8 mouse cellular contexts compared by ENCODE assay signal in the genomic region with DNA sequence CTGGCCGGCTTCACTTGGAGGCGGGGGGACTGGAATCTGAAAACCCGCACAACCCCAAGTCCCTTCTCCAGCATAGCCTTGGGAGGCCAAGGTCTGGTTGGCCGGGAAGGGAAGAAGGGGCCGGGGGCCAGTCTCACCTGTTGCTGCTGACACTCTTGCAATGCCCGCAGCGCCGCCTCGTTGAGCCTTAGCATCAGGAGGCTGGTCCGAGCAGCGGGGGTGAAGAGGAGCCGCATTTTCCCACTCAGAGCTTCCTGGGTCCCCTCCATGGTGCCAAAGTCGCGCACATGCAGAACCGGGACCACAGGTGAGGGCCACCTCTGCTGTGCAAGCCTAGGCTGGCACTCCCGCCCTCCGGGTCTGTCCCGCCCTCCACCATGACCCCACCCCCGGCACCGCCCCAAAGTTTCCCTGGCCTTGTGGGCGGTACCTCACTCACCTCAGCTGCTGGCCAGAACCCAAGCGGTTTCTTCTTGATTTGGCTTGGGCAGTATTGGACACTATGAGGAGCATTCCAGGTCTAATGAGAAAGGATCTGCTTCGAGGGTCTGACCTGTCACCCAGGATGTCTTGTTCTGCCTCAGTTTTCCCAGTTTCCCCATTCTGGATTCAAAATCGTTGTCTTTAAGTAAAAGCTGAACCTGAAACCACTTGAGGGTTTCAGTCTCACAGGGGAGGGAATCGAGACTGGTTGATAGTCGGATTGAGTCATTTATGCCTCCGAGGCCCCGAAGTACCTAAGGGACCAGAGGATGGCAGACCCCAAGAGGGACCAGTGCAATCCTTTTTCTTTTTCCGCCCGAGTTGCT. TPM values are rescaled to one million over a fixed set of nuclear protein-coding genes. Genes with fewer than 3 reads are reported as not detected.
DNase-seq lines count a peak whose midpoint lies in the region; ATAC-seq and TF ChIP-seq lines count a peak whose summit lies in the region.

No protein-coding gene starts in this region.

- no peaks in the 10 kb centered on the region for H3K9me3 ChIP-seq in ES-E14 (ENCODE audit: control insufficient read depth, insufficient read depth, low read depth, low read length)
- no peaks in the 10 kb centered on the region for H3K9me3 ChIP-seq in forebrain, embryonic 15.5 days
- no peaks in the 10 kb centered on the region for H3K9me3 ChIP-seq in hindbrain, embryonic 12.5 days (replicated peaks)
- no peaks in the 10 kb centered on the region for H3K9me3 ChIP-seq in limb, embryonic 15.5 days
- no peaks in the 10 kb centered on the region for H3K9me3 ChIP-seq in midbrain, embryonic 15.5 days
- H3K9me3 ChIP-seq in stomach, postnatal 0 days (ENCODE audit: control insufficient read depth, low read length): no peaks in the 10 kb centered on the region

- no peak for TF ChIP-seq CTCF in stomach, postnatal 0 days (IDR thresholded peaks at IDR 0.05; ENCODE audit: low read depth)

- H3K27ac ChIP-seq in ES-E14 (ENCODE audit: insufficient read depth, low read depth, low read length, poor library complexity, severe bottlenecking): no peak overlapping the region
- no peak overlapping the region for H3K27ac ChIP-seq in forebrain, embryonic 15.5 days (replicated peaks)
- H3K27ac ChIP-seq in hindbrain, embryonic 12.5 days: no peak overlapping the region
- no peak overlapping the region for H3K27ac ChIP-seq in limb, embryonic 15.5 days
- no peak overlapping the region for H3K27ac ChIP-seq in midbrain, embryonic 15.5 days
- peak overlapping the region; percentile 63; the same call in 1 of the 2 replicates for H3K27ac ChIP-seq in stomach, postnatal 0 days (replicated peaks)

- no peak for TF ChIP-seq EP300 in stomach, postnatal 0 days (optimal IDR thresholded peaks at IDR 0.05)

- peak overlapping the region; percentile 52 for H3K9ac ChIP-seq in ES-E14 (ENCODE audit: insufficient read depth, low read depth, low read length, poor library complexity, severe bottlenecking)
- H3K9ac ChIP-seq in forebrain, embryonic 15.5 days (replicated peaks): peak overlapping the region; percentile 28; the same call in 1 of the 2 replicates
- peak overlapping the region; percentile 45 for H3K9ac ChIP-seq in hindbrain, embryonic 12.5 days
- peak overlapping the region; percentile 35 for H3K9ac ChIP-seq in limb, embryonic 15.5 days
- H3K9ac ChIP-seq in midbrain, embryonic 15.5 days: no peak overlapping the region
- peak overlapping the region; percentile 58 for H3K9ac ChIP-seq in stomach, postnatal 0 days (ENCODE audit: low read length)

- 3% methylated on average over 30 of the region's 30 CpGs for WGBS in forebrain, embryonic 15.5 days
- WGBS in hindbrain, embryonic 12.5 days: 2% methylated on average over 30 of the region's 30 CpGs
- 2% methylated on average over 30 of the region's 30 CpGs for WGBS in limb, embryonic 15.5 days
- 1% methylated on average over 30 of the region's 30 CpGs for WGBS in midbrain, embryonic 15.5 days
- 2% methylated on average over 30 of the region's 30 CpGs for WGBS in stomach, postnatal 0 days

- peak; percentile 77 for DNase-seq in ES-E14 (ENCODE audit: low read depth, low spot score)
- peak; percentile 68 to 70 for DNase-seq in cerebellum, adult 18-20 months
- DNase-seq in stomach, postnatal 0 days (ENCODE audit: low spot score): peak; percentile 94
- DNase-seq in right cerebral cortex, postnatal 14 days: no peak

- ATAC-seq in forebrain, embryonic 15.5 days (replicated peaks): peak; percentile 53; the same call in 1 of the 2 replicates
- 0 out of 2 replicates have a peak, but pooled peaks have one; percentile 50 for ATAC-seq in hindbrain, embryonic 12.5 days (ENCODE audit: low FRiP score)
- ATAC-seq in limb, embryonic 15.5 days (ENCODE audit: insufficient number of reproducible peaks, low FRiP score, low TSS enrichment, low read depth): peak; percentile 80
- 0 out of 2 replicates have a peak, but pooled peaks have one; percentile 63 for ATAC-seq in midbrain, embryonic 15.5 days (replicated peaks)
- ATAC-seq in stomach, postnatal 0 days (ENCODE audit: low FRiP score, low TSS enrichment): peak; percentile 92

- peak overlapping the region; percentile 50 for H3K4me2 ChIP-seq in forebrain, embryonic 15.5 days (replicated peaks)
- H3K4me2 ChIP-seq in hindbrain, embryonic 12.5 days (replicated peaks): peak overlapping the region; percentile 60
- H3K4me2 ChIP-seq in limb, embryonic 15.5 days: peak overlapping the region; percentile 96
- peak overlapping the region; percentile 49 for H3K4me2 ChIP-seq in midbrain, embryonic 15.5 days
- peak overlapping the region; percentile 91 for H3K4me2 ChIP-seq in stomach, postnatal 0 days (replicated peaks; ENCODE audit: low read depth)

- peak overlapping the region; percentile 63 to 99 for H3K4me3 ChIP-seq in ES-E14 (ENCODE audit: insufficient read depth in 1 of 2, low read depth in 1 of 2, low read length in 2 of 2, poor library complexity in 1 of 2, severe bottlenecking in 1 of 2)
- peak overlapping the region; percentile 30 for H3K4me3 ChIP-seq in forebrain, embryonic 15.5 days
- H3K4me3 ChIP-seq in hindbrain, embryonic 12.5 days: peak overlapping the region; percentile 35
- H3K4me3 ChIP-seq in limb, embryonic 15.5 days: peak overlapping the region; percentile 51
- peak overlapping the region; percentile 27 for H3K4me3 ChIP-seq in midbrain, embryonic 15.5 days
- peak overlapping the region; percentile 41 for H3K4me3 ChIP-seq in stomach, postnatal 0 days (ENCODE audit: low read depth, low read length)

- in situ Hi-C loops in ES-E14 (cut with MboI; ENCODE audit: low sequenced_read_pairs in 2 of 2, unreplicated experiment in 2 of 2): no loop called here

- 0 out of 4 replicates have a peak, but pooled peaks cover 0 to 2% of the 10 kb centered on the region in 2 experiments for H3K4me1 ChIP-seq in ES-E14 (ENCODE audit: control insufficient read depth in 2 of 2, insufficient read depth in 2 of 2, low read length in 2 of 2, poor library complexity in 1 of 2)
- H3K4me1 ChIP-seq in forebrain, embryonic 15.5 days: peaks cover 15% of the 10 kb centered on the region
- peaks cover 20% of the 10 kb centered on the region for H3K4me1 ChIP-seq in hindbrain, embryonic 12.5 days
- H3K4me1 ChIP-seq in limb, embryonic 15.5 days: peaks cover 17% of the 10 kb centered on the region
- H3K4me1 ChIP-seq in midbrain, embryonic 15.5 days: peaks cover 14% of the 10 kb centered on the region
- H3K4me1 ChIP-seq in stomach, postnatal 0 days (replicated peaks; ENCODE audit: control insufficient read depth, insufficient read depth): 0 out of 2 replicates have a peak, but pooled peaks cover 5% of the 10 kb centered on the region

- H3K36me3 ChIP-seq in ES-E14 (ENCODE audit: control insufficient read depth, insufficient read depth, low read length, poor library complexity, severe bottlenecking): peaks cover 10% of the 10 kb centered on the region
- peaks cover 27% of the 10 kb centered on the region for H3K36me3 ChIP-seq in forebrain, embryonic 15.5 days
- peaks cover 21% of the 10 kb centered on the region for H3K36me3 ChIP-seq in hindbrain, embryonic 12.5 days
- peaks cover 21% of the 10 kb centered on the region for H3K36me3 ChIP-seq in limb, embryonic 15.5 days
- peaks cover 19% of the 10 kb centered on the region for H3K36me3 ChIP-seq in midbrain, embryonic 15.5 days (replicated peaks)
- H3K36me3 ChIP-seq in stomach, postnatal 0 days (ENCODE audit: control insufficient read depth, insufficient read depth, low read length): peaks cover 6% of the 10 kb centered on the region; the same call in 1 of the 2 replicates

- peaks cover 11% of the 10 kb centered on the region; the same call in 1 of the 2 replicates for H3K27me3 ChIP-seq in forebrain, embryonic 15.5 days
- peaks cover 31% of the 10 kb centered on the region for H3K27me3 ChIP-seq in hindbrain, embryonic 12.5 days
- H3K27me3 ChIP-seq in limb, embryonic 15.5 days: 0 out of 2 replicates have a peak, but pooled peaks cover 3% of the 10 kb centered on the region
- H3K27me3 ChIP-seq in midbrain, embryonic 15.5 days (replicated peaks): peaks cover 16% of the 10 kb centered on the region
- H3K27me3 ChIP-seq in stomach, postnatal 0 days (ENCODE audit: control insufficient read depth, insufficient read depth, low read length): no peaks in the 10 kb centered on the region

RNA-seq across cellular contexts. Expression of a gene that starts 1.6 kb away (rescaled TPM):
- total RNA-seq in ES-E14 (2012; rRNA removed): 7.5 and 16.5 TPM in 2 replicates
- polyA plus RNA-seq in forebrain, embryonic 15.5 days (2015; fragmentation: Nextera tagmentation; extraction: Ambion mirVana): 1.8 and 1.9 TPM in 2 replicates
- 3.3 and 5.7 TPM in 2 replicates for polyA plus RNA-seq in hindbrain, embryonic 12.5 days (2016; fragmentation: Nextera tagmentation; extraction: Ambion mirVana)
- polyA plus RNA-seq in limb, embryonic 15.5 days (2015; fragmentation: Nextera tagmentation; extraction: Ambion mirVana): 8.8 and 9.5 TPM in 2 replicates
- polyA plus RNA-seq in midbrain, embryonic 15.5 days (2015; fragmentation: Nextera tagmentation; extraction: Ambion mirVana): 2.2 and 3.0 TPM in 2 replicates
- polyA plus RNA-seq in stomach, postnatal 0 days (2015; fragmentation: Nextera tagmentation; extraction: Ambion mirVana): 4.9 and 5.4 TPM in 2 replicates

RNA-seq across cellular contexts. Expression of a gene that starts 6.5 kb away (rescaled TPM):
- total RNA-seq in ES-E14 (2012; rRNA removed): 428 and 459 TPM in 2 replicates
- 330 and 368 TPM in 2 replicates for polyA plus RNA-seq in forebrain, embryonic 15.5 days (2015; fragmentation: Nextera tagmentation; extraction: Ambion mirVana)
- 455 and 463 TPM in 2 replicates for polyA plus RNA-seq in hindbrain, embryonic 12.5 days (2016; fragmentation: Nextera tagmentation; extraction: Ambion mirVana)
- 552 and 557 TPM in 2 replicates for polyA plus RNA-seq in limb, embryonic 15.5 days (2015; fragmentation: Nextera tagmentation; extraction: Ambion mirVana)
- 267 and 285 TPM in 2 replicates for polyA plus RNA-seq in midbrain, embryonic 15.5 days (2015; fragmentation: Nextera tagmentation; extraction: Ambion mirVana)
- 416 and 486 TPM in 2 replicates for polyA plus RNA-seq in stomach, postnatal 0 days (2015; fragmentation: Nextera tagmentation; extraction: Ambion mirVana)

RNA-seq across cellular contexts. Expression of a gene that starts 10.6 kb away (rescaled TPM):
- total RNA-seq in ES-E14 (2012; rRNA removed): 21.5 and 22.0 TPM in 2 replicates
- polyA plus RNA-seq in forebrain, embryonic 15.5 days (2015; fragmentation: Nextera tagmentation; extraction: Ambion mirVana): 112 TPM in 2 replicates
- 115 TPM in 2 replicates for polyA plus RNA-seq in hindbrain, embryonic 12.5 days (2016; fragmentation: Nextera tagmentation; extraction: Ambion mirVana)
- 116 and 126 TPM in 2 replicates for polyA plus RNA-seq in limb, embryonic 15.5 days (2015; fragmentation: Nextera tagmentation; extraction: Ambion mirVana)
- polyA plus RNA-seq in midbrain, embryonic 15.5 days (2015; fragmentation: Nextera tagmentation; extraction: Ambion mirVana): 106 and 112 TPM in 2 replicates
- polyA plus RNA-seq in stomach, postnatal 0 days (2015; fragmentation: Nextera tagmentation; extraction: Ambion mirVana): 75.9 and 82.4 TPM in 2 replicates

RNA-seq across cellular contexts. Expression of a gene that starts 14.1 kb away (rescaled TPM):
- total RNA-seq in ES-E14 (2012; rRNA removed): 0.90 and 1.5 TPM in 2 replicates
- polyA plus RNA-seq in forebrain, embryonic 15.5 days (2015; fragmentation: Nextera tagmentation; extraction: Ambion mirVana): 1.3 and 1.6 TPM in 2 replicates
- 0.85 and 0.94 TPM in 2 replicates for polyA plus RNA-seq in hindbrain, embryonic 12.5 days (2016; fragmentation: Nextera tagmentation; extraction: Ambion mirVana)
- polyA plus RNA-seq in limb, embryonic 15.5 days (2015; fragmentation: Nextera tagmentation; extraction: Ambion mirVana): 0.12 and 0.25 TPM in 2 replicates
- polyA plus RNA-seq in midbrain, embryonic 15.5 days (2015; fragmentation: Nextera tagmentation; extraction: Ambion mirVana): 2.2 and 2.4 TPM in 2 replicates
- 0.11 and 0.16 TPM in 2 replicates for polyA plus RNA-seq in stomach, postnatal 0 days (2015; fragmentation: Nextera tagmentation; extraction: Ambion mirVana)

RNA-seq across cellular contexts. Expression of a gene that starts 28.9 kb away (rescaled TPM):
- 3.3 and 3.7 TPM in 2 replicates for total RNA-seq in ES-E14 (2012; rRNA removed)
- 3.8 and 4.2 TPM in 2 replicates for polyA plus RNA-seq in forebrain, embryonic 15.5 days (2015; fragmentation: Nextera tagmentation; extraction: Ambion mirVana)
- 3.2 and 4.1 TPM in 2 replicates for polyA plus RNA-seq in hindbrain, embryonic 12.5 days (2016; fragmentation: Nextera tagmentation; extraction: Ambion mirVana)
- 2.0 and 2.3 TPM in 2 replicates for polyA plus RNA-seq in limb, embryonic 15.5 days (2015; fragmentation: Nextera tagmentation; extraction: Ambion mirVana)
- polyA plus RNA-seq in midbrain, embryonic 15.5 days (2015; fragmentation: Nextera tagmentation; extraction: Ambion mirVana): 5.9 and 7.0 TPM in 2 replicates
- 1.0 and 1.3 TPM in 2 replicates for polyA plus RNA-seq in stomach, postnatal 0 days (2015; fragmentation: Nextera tagmentation; extraction: Ambion mirVana)

Comparison
In these comparisons a context has a peak if more than half of its experiments do, and no peak if none do; other contexts are left out.
1. H3K4me3 ChIP-seq: peak in every context shown above with its lines; median percentile 81 in ES-E14; 51 in limb, embryonic 15.5 days; 41 in stomach, postnatal 0 days; 35 in hindbrain, embryonic 12.5 days; 30 in forebrain, embryonic 15.5 days; 27 in midbrain, embryonic 15.5 days.